In genomic region chr11:103774228-103774530, GRCm38 (mm10) we compare ENCODE assay signal across 7 mouse cellular contexts. TPM values are rescaled to one million over a fixed set of nuclear protein-coding genes. Genes with fewer than 3 reads are reported as not detected.
DNase-seq lines count a peak whose midpoint lies in the region; ATAC-seq lines count a peak whose summit lies in the region.

No protein-coding gene starts in this region.

- intact Hi-C loops in left cerebral cortex, postnatal 14 days (cut with DNase I) = no loop called here

- WGBS in lung, embryonic 16.5 days = under 1% methylated on average over 19 of the region's 19 CpGs
- WGBS in forebrain, embryonic 15.5 days = 1% methylated on average over 19 of the region's 19 CpGs
- WGBS in limb, embryonic 13.5 days = 0% methylated on average over 19 of the region's 19 CpGs
- 1% methylated on average over 19 of the region's 19 CpGs for WGBS in stomach, embryonic 15.5 days

- H3K9ac ChIP-seq in lung, embryonic 16.5 days (ENCODE audit: low read length) = no peak overlapping the region
- H3K9ac ChIP-seq in forebrain, embryonic 15.5 days (replicated peaks) = 0 out of 2 replicates have a peak overlapping the region, but pooled peaks have one; percentile 23
- H3K9ac ChIP-seq in limb, embryonic 13.5 days = peak overlapping the region; percentile 54
- no peak overlapping the region for H3K9ac ChIP-seq in stomach, embryonic 15.5 days

- H3K36me3 ChIP-seq in lung, embryonic 16.5 days (ENCODE audit: control insufficient read depth, insufficient read depth, low read length) = no peaks in the 10 kb centered on the region
- no peaks in the 10 kb centered on the region for H3K36me3 ChIP-seq in forebrain, embryonic 15.5 days
- no peaks in the 10 kb centered on the region for H3K36me3 ChIP-seq in limb, embryonic 13.5 days
- no peaks in the 10 kb centered on the region for H3K36me3 ChIP-seq in stomach, embryonic 15.5 days

- H3K4me2 ChIP-seq in lung, embryonic 16.5 days (ENCODE audit: low read depth, low read length) = peak overlapping the region; percentile 46
- peak overlapping the region; percentile 53 for H3K4me2 ChIP-seq in forebrain, embryonic 15.5 days (replicated peaks)
- peak overlapping the region; percentile 56 for H3K4me2 ChIP-seq in limb, embryonic 13.5 days (replicated peaks)
- H3K4me2 ChIP-seq in stomach, embryonic 15.5 days = peak overlapping the region; percentile 49

- H3K27me3 ChIP-seq in lung, embryonic 16.5 days (ENCODE audit: control insufficient read depth, insufficient read depth, low read depth, low read length) = peaks cover 77% of the 10 kb centered on the region
- H3K27me3 ChIP-seq in forebrain, embryonic 15.5 days = peaks cover 76% of the 10 kb centered on the region
- H3K27me3 ChIP-seq in limb, embryonic 13.5 days = peaks cover 89% of the 10 kb centered on the region
- H3K27me3 ChIP-seq in stomach, embryonic 15.5 days (replicated peaks) = peaks cover 82% of the 10 kb centered on the region

- ATAC-seq in lung, embryonic 16.5 days (ENCODE audit: low read depth) = no peak
- ATAC-seq in forebrain, embryonic 15.5 days (replicated peaks) = no peak
- no peak for ATAC-seq in limb, embryonic 13.5 days (ENCODE audit: low FRiP score, low read depth)
- ATAC-seq in stomach, embryonic 15.5 days (ENCODE audit: insufficient read depth, low FRiP score, low read depth) = no peak

- DNase-seq in lung, adult 18-20 months = no peak
- no peak for DNase-seq in left cerebral cortex, postnatal 14 days (ENCODE audit: low spot score in 2 of 2)
- no peak for DNase-seq in spleen, adult 12 weeks (ENCODE audit: low spot score)

- H3K4me1 ChIP-seq in lung, embryonic 16.5 days (replicated peaks; ENCODE audit: control insufficient read depth, insufficient read depth, low read length) = peaks cover 8% of the 10 kb centered on the region; the same call in 1 of the 2 replicates
- peaks cover 21% of the 10 kb centered on the region for H3K4me1 ChIP-seq in forebrain, embryonic 15.5 days
- peaks cover 25% of the 10 kb centered on the region for H3K4me1 ChIP-seq in limb, embryonic 13.5 days
- H3K4me1 ChIP-seq in stomach, embryonic 15.5 days = peaks cover 14% of the 10 kb centered on the region

- peak overlapping the region; percentile 28 for H3K4me3 ChIP-seq in lung, embryonic 16.5 days (ENCODE audit: low read length)
- H3K4me3 ChIP-seq in forebrain, embryonic 15.5 days = peak overlapping the region; percentile 40
- peak overlapping the region; percentile 40 for H3K4me3 ChIP-seq in limb, embryonic 13.5 days
- H3K4me3 ChIP-seq in stomach, embryonic 15.5 days (replicated peaks) = peak overlapping the region; percentile 27

- H3K27ac ChIP-seq in lung, embryonic 16.5 days (ENCODE audit: low read length) = no peak overlapping the region
- no peak overlapping the region for H3K27ac ChIP-seq in forebrain, embryonic 15.5 days (replicated peaks)
- H3K27ac ChIP-seq in limb, embryonic 13.5 days = no peak overlapping the region
- H3K27ac ChIP-seq in stomach, embryonic 15.5 days = no peak overlapping the region

- no peaks in the 10 kb centered on the region for H3K9me3 ChIP-seq in lung, embryonic 16.5 days (ENCODE audit: control insufficient read depth, low read length)
- no peaks in the 10 kb centered on the region for H3K9me3 ChIP-seq in forebrain, embryonic 15.5 days
- no peaks in the 10 kb centered on the region for H3K9me3 ChIP-seq in limb, embryonic 13.5 days
- no peaks in the 10 kb centered on the region for H3K9me3 ChIP-seq in stomach, embryonic 15.5 days

RNA-seq across cellular contexts. Expression of gene Wnt3, which starts 0.2 kb away (rescaled TPM):
- polyA plus RNA-seq in lung, embryonic 16.5 days (2015; fragmentation: Nextera tagmentation; extraction: Ambion mirVana) = 0.14 and 0.35 TPM in 2 replicates
- polyA plus RNA-seq in forebrain, embryonic 15.5 days (2015; fragmentation: Nextera tagmentation; extraction: Ambion mirVana) = 4.2 and 5.3 TPM in 2 replicates
- polyA plus RNA-seq in limb, embryonic 13.5 days (2015; fragmentation: Nextera tagmentation; extraction: Ambion mirVana) = 12.4 and 14.1 TPM in 2 replicates
- polyA plus RNA-seq in stomach, embryonic 15.5 days (2015; fragmentation: Nextera tagmentation; extraction: Ambion mirVana) = 0.22 and 0.23 TPM in 2 replicates
- under 1 TPM; 0.82 to 0.83 TPM for total RNA-seq in left cerebral cortex, postnatal 14 days (2021)

RNA-seq across cellular contexts. Expression of gene Wnt9b, which starts 24.6 kb away (rescaled TPM):
- 0.10 TPM in 1 of 2 replicates, not detected in the other for polyA plus RNA-seq in lung, embryonic 16.5 days (2015; fragmentation: Nextera tagmentation; extraction: Ambion mirVana)
- polyA plus RNA-seq in forebrain, embryonic 15.5 days (2015; fragmentation: Nextera tagmentation; extraction: Ambion mirVana) = 0.10 and 0.29 TPM in 2 replicates
- 0.83 and 1.1 TPM in 2 replicates for polyA plus RNA-seq in limb, embryonic 13.5 days (2015; fragmentation: Nextera tagmentation; extraction: Ambion mirVana)
- polyA plus RNA-seq in stomach, embryonic 15.5 days (2015; fragmentation: Nextera tagmentation; extraction: Ambion mirVana) = 0.03 TPM in 1 of 2 replicates, not detected in the other
- under 1 TPM in 1 of 2 experiments, not detected in 1; 0.06 TPM for total RNA-seq in left cerebral cortex, postnatal 14 days (2021)

Comparison
In these comparisons a context has a peak if more than half of its experiments do, and no peak if none do; other contexts are left out.
1. H3K9ac ChIP-seq: peak in forebrain, embryonic 15.5 days (single experiment) and limb, embryonic 13.5 days (single experiment); none in lung, embryonic 16.5 days (single experiment) and stomach, embryonic 15.5 days (single experiment).
2. Peak in every context shown above with its lines, with median percentiles within 50 percentile points of each other: H3K4me2 ChIP-seq and H3K4me3 ChIP-seq.